Mouse (Mus musculus): ENCODE data around the gene Rad17.

DNA sequence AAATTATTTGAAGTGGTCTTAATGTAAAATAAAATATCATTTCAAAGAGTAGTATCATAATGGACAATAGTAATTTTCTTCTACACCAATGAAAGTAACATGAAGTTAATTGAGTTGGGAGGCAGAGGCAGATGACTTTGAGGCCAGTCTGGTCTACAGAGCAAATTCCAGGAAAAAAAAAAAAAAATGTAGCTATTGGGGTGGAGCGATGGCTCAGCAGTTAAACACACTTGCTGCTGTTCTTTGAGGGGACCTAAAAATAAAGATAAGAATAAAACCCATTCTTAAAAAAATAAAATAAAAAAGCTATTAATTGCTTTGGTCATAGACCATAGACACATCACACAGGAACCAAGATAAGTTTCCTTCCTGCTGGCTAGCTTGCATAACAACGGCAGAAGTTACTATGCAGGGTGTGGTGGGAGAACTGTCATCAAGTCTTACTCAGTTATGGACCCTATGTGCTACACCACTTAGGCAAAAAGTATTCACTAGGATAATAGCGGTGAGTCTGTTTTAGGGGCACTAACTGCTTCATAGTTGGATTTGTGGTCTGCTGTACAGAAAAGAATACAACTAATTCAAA, 16.7 kb downstream of the Rad17 start:
- no peak for TF ChIP-seq CTCF (IDR thresholded peaks at IDR 0.05)
- TF ChIP-seq EP300 (IDR thresholded peaks at IDR 0.05), result no peak

Data from lung, postnatal 0 days (tissue).